Mouse (Mus musculus) liver, embryonic 15.5 days (tissue): ENCODE measurements around the gene Il22. TPM values are rescaled to one million over a fixed set of nuclear protein-coding genes. Genes with fewer than 3 reads are reported as not detected.
"Not testable (repeated sequence)": the region's sequence is repeated elsewhere in the genome, so short reads cannot be mapped to it uniquely, and the experiment has no call there.

Experiments used
- ATAC-seq: fragments of 200-750 bp; cut with Nextera tagmentation; 2 replicates; pipeline ENCODE4 v1.8.0; 2017; ENCODE audit warnings: moderate number of reproducible peaks, mild to moderate bottlenecking, moderate library complexity; ENCODE audit not compliant: insufficient read depth
- H3K27ac ChIP-seq: fragments of 300-500 bp; sonication (generic); replicated peaks from 2 replicates; pipeline ENCODE4 v1.5.1; 2015; ENCODE audit warnings: mild to moderate bottlenecking, inconsistent platforms
- H3K27me3 ChIP-seq: fragments of 300-500 bp; sonication (generic); 2 replicates; pipeline ENCODE4 v1.6.1; 2015; ENCODE audit warnings: mild to moderate bottlenecking, inconsistent platforms
- H3K36me3 ChIP-seq: fragments of 300-500 bp; sonication (generic); replicated peaks from 2 replicates; pipeline ENCODE4 v1.6.1; 2015; ENCODE audit warnings: moderate library complexity, mild to moderate bottlenecking, inconsistent platforms
- H3K4me1 ChIP-seq: fragments of 300-500 bp; sonication (generic); replicated peaks from 2 replicates; pipeline ENCODE4 v1.6.1; 2015; ENCODE audit warnings: inconsistent platforms
- H3K4me2 ChIP-seq: fragments of 300-500 bp; sonication (generic); 2 replicates; pipeline ENCODE4 v1.6.1; 2015; ENCODE audit warnings: moderate library complexity, mild to moderate bottlenecking, inconsistent platforms
- H3K4me3 ChIP-seq: fragments of 300-500 bp; sonication (generic); replicated peaks from 2 replicates; pipeline ENCODE4 v1.5.1; 2015; ENCODE audit warnings: mild to moderate bottlenecking, inconsistent platforms
- H3K9ac ChIP-seq: fragments of 300-500 bp; sonication (generic); 2 replicates; pipeline ENCODE4 v1.6.1; 2015; ENCODE audit warnings: moderate library complexity, mild to moderate bottlenecking, inconsistent platforms
- H3K9me3 ChIP-seq: fragments of 300-500 bp; sonication (generic); replicated peaks from 2 replicates; pipeline ENCODE4 v1.6.1; 2016; ENCODE audit warnings: inconsistent platforms
- WGBS: fragments of 180-500 bp; shearing (Covaris S2); methylation state at CpG from one replicate; pipeline ENCODE4 v1.1.7; 2015; ENCODE audit warnings: mixed read lengths; ENCODE audit not compliant: insufficient replicate concordance; 5-methylcytosine and 5-hydroxymethylcytosine counted together
- polyA plus RNA-seq: library from polyadenylated mRNA; unstranded; fragments of >200 nt; fragmentation: Nextera tagmentation; extraction: Ambion mirVana; gene quantifications from 2 replicates; pipeline ENCODE4 v1.2.1, GENCODE M21; 2015

Gene Il22
- polyA plus RNA-seq, 1 experiment from 2014 or later, result not detected

DNA sequence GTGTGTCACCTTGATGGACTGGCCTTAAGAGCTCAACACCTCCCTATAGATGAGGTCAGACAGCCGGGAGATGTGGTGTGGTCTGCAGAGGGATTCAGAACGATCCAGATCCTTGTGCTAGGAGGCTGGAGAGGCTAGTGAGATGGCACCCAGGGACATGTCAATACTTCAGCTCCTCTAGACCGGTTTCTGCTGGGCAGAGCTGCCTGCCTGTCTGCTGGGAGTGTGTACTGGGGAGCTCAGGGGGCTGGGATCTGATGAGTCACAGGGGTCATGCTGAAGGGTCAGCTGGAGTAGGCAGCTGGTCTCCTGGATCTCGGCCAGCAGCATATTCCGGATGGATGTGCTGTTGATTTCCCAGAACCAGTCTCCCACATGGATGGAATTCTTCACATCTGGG, 27.9 kb downstream of the Il22 start:
- not testable (repeated sequence) for H3K9me3 ChIP-seq, H3K27ac ChIP-seq, H3K4me1 ChIP-seq, H3K9ac ChIP-seq, H3K36me3 ChIP-seq, H3K4me3 ChIP-seq, ATAC-seq, H3K4me2 ChIP-seq, H3K27me3 ChIP-seq
- 61% methylated on average over 2 of the region's 5 CpGs for WGBS

DNA sequence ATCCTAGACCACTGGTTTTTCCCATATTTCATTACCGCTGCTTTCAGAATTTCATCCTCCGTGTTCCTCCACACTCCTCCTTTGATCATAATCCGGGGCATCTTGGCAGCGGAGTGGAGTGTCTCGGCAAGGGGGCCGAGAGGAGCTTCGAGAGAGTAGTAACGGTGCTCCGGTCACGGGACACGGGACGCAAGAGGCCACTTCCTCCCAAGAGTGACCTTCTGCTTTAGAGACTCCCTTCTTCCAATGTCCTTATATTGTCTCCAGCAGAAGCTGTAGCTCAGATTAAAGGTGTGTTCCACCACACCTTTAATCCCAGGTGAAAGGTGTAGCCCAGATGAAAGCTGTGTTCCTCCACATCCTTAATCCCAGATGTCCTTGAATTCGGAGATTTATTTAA, 35.9 kb downstream of the Il22 start, which contains the start of gene Gm32717:
TSS of gene Gm32717 (minus strand) at position 101 of the 400 bp plus-strand sequence.
- no CpG with 5 or more reads among the region's 13 CpGs for WGBS
- not testable (repeated sequence) for H3K9me3 ChIP-seq, H3K36me3 ChIP-seq, H3K27ac ChIP-seq, H3K9ac ChIP-seq, H3K4me3 ChIP-seq, H3K4me2 ChIP-seq, ATAC-seq, H3K27me3 ChIP-seq, H3K4me1 ChIP-seq

DNA sequence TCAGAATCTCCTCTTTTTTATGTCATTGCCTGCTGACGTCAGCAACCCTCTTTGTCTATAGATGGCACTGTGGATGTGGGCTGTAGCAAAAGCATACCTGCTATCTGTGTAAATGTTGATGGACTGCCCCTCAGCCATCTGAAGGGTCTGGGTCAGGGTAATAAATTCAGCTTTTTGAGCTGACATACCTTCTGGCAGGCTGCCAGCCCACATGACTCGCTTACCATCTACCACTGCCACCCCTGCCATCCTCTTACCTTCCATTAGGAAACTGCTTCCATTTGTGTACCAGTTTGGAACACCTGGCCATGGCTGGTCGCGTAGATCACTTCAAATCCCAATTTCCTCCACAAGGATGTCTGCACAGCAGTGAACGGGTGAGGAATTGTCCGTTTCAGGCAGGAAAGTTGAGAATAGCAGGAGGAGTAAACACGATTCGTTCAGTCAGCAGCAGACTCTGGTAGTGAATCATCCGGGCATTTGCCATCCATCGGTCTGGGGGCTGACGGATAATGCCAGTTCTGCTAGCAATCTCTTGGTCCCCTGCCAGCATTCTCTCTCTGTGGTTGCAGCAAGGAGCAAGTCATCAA, 44.4 kb downstream of the Il22 start:
- not testable (repeated sequence) for H3K27ac ChIP-seq, H3K4me3 ChIP-seq, H3K27me3 ChIP-seq, H3K4me1 ChIP-seq, H3K9me3 ChIP-seq, H3K4me2 ChIP-seq, H3K36me3 ChIP-seq, ATAC-seq, H3K9ac ChIP-seq
- WGBS, result 65% methylated on average over 11 of the region's 11 CpGs

DNA sequence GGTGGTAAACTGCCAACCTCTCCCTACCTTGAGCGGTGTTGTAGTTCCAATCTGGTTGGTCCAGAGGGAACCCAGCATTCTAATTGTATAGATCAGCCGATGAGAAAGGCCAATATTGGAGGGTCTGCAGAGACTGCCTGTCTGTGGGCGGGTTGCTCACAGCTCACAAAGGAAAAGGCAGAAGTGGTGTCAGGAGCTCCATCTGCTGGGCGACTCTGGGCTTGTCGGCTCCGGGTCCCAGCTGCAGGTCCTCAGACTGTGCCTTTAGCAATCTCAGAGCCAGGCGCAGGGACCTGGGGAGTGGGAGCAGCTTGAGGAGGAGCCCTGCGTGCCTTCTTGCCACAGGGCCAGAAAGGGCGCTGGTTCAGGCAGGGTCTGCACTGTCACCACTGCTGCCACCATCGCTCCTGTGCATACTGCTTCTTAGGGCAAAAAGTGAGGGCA, 46.1 kb downstream of the Il22 start:
- Histone ChIP-seq H3K4me2 (no peak overlapping the region), H3K4me3 (no peak overlapping the region)
- 42% methylated on average over 10 of the region's 10 CpGs for WGBS

DNA sequence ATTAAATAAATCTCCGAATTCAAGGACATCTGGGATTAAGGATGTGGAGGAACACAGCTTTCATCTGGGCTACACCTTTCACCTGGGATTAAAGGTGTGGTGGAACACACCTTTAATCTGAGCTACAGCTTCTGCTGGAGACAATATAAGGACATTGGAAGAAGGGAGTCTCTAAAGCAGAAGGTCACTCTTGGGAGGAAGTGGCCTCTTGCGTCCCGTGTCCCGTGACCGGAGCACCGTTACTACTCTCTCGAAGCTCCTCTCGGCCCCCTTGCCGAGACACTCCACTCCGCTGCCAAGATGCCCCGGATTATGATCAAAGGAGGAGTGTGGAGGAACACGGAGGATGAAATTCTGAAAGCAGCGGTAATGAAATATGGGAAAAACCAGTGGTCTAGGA, 53.6 kb downstream of the Il22 start, which contains the start of gene Gm32802:
TSS of gene Gm32802 (plus strand) at position 301 of the 400 bp plus-strand sequence.
- no CpG with 5 or more reads among the region's 13 CpGs for WGBS

More for the DNA sequence above, 46.1 kb downstream of the Il22 start:
- H3K27me3 ChIP-seq, result no peaks in the 10 kb centered on the region
- no peaks in the 10 kb centered on the region for H3K4me1 ChIP-seq
- no peaks in the 10 kb centered on the region for H3K36me3 ChIP-seq
- no peaks in the 10 kb centered on the region for H3K9me3 ChIP-seq
- H3K27ac ChIP-seq, result no peak overlapping the region
- no peak for ATAC-seq
- H3K9ac ChIP-seq, result no peak overlapping the region

More for the DNA sequence above, 53.6 kb downstream of the Il22 start, which contains the start of gene Gm32802:
- not testable (repeated sequence) for ATAC-seq, H3K4me1 ChIP-seq, H3K4me3 ChIP-seq, H3K36me3 ChIP-seq, H3K9ac ChIP-seq, H3K27me3 ChIP-seq, H3K9me3 ChIP-seq, H3K4me2 ChIP-seq, H3K27ac ChIP-seq

Other genes with a start within 250 kb of the Il22 start
- 8.3 and 8.4 TPM in 2 replicates for gene Mdm1, start 63.1 kb upstream of the Il22 start, polyA plus RNA-seq
- not detected in 2 replicates for gene Gm32717, start 35.8 kb downstream of the Il22 start, polyA plus RNA-seq
- gene Gm32802, start 53.7 kb downstream of the Il22 start, polyA plus RNA-seq, result not detected in 2 replicates
- not detected in 2 replicates for gene Iltifb, start 90.1 kb downstream of the Il22 start, polyA plus RNA-seq
- not detected in 2 replicates for gene Gm9040, start 122.0 kb downstream of the Il22 start, polyA plus RNA-seq
- not detected in 2 replicates for gene Gm9044, start 127.5 kb downstream of the Il22 start, polyA plus RNA-seq
- gene Gm9045, start 132.9 kb downstream of the Il22 start, polyA plus RNA-seq, result not detected in 2 replicates
- not detected in 2 replicates for gene Gm9046, start 138.3 kb downstream of the Il22 start, polyA plus RNA-seq
- gene Gm9048, start 143.7 kb downstream of the Il22 start, polyA plus RNA-seq, result not detected in 2 replicates
- gene Gm9049, start 149.2 kb downstream of the Il22 start, polyA plus RNA-seq, result not detected in 2 replicates
- not detected in 2 replicates for gene Ifng, start 236.1 kb downstream of the Il22 start, polyA plus RNA-seq